Comparison of ENCODE assay signal across 18 mouse cellular contexts in the genomic region with DNA sequence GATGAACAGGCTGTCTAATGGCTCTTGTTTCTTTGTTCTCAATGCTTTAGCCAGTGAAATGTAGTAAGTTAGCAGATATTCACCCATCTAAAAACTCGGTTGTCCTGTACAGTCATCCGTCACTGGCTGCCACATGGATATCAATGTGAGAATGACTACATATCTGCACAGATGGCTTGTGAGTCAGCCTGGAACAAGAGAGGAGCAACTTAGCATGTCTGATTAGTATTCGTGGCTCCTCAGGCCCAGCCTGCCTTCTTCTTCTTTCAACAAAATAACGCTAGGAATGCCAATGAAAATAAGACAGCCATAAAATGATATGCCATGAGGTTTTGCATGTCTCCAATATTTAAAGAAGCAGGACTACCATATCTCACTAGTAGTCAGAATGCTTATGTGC.
DNase-seq lines count a peak whose midpoint lies in the region; TF ChIP-seq lines count a peak whose summit lies in the region.
"Had no signal": no experiment of that assay in that cellular context is flagged by ENCODE, and none has a peak within 500 bp of the region (broad histone marks: within the 10 kb centered on the region; RNA-seq: fewer than 3 reads in every experiment).

No protein-coding gene starts in this region.

- no peaks in the 10 kb centered on the region; the same call in 1 of the 2 replicates for H3K27me3 ChIP-seq in kidney, adult 2 months (replicated peaks; ENCODE audit: control insufficient read depth, insufficient read depth, low read length)
- H3K27me3 ChIP-seq: heart, embryonic 15.5 days; limb, embryonic 12.5 days; midbrain, embryonic 12.5 days; neural tube, embryonic 13.5 days had no signal

- intact Hi-C loops in left cerebral cortex, postnatal 25 days (cut with DNase I) = loop anchor here (1.0 to 5.0 kb wide), 3 partner anchors 42 to 157 kb away; no protein-coding TSS in a partner anchor

- no peak overlapping the region for H3K27ac ChIP-seq in kidney, adult 2 months (ENCODE audit: insufficient read depth, low read depth, low read length)
- H3K27ac ChIP-seq: heart, embryonic 15.5 days; hindbrain, embryonic 10.5 days; limb, embryonic 12.5 days; liver, embryonic 14.5 days; midbrain, embryonic 12.5 days; neural tube, embryonic 13.5 days had no signal

- no peak for TF ChIP-seq CTCF in brain, embryonic 14.5 days (IDR thresholded peaks at IDR 0.05; ENCODE audit: borderline replicate concordance, extremely low read depth, insufficient read depth, insufficient read length)
- TF ChIP-seq CTCF in kidney, adult 2 months (conservative IDR thresholded peaks at IDR 0.05; ENCODE audit: insufficient read depth, insufficient read length, low read depth, low read length) = no peak

- no peaks in the 10 kb centered on the region for H3K36me3 ChIP-seq in kidney, adult 2 months (ENCODE audit: control insufficient read depth, insufficient read depth, low read length)
- H3K36me3 ChIP-seq: G1E; heart, embryonic 15.5 days; hindbrain, embryonic 10.5 days; limb, embryonic 12.5 days; midbrain, embryonic 12.5 days; neural tube, embryonic 13.5 days had no signal

- TF ChIP-seq POLR2A in brain, embryonic 14.5 days (IDR thresholded peaks at IDR 0.05; ENCODE audit: borderline replicate concordance, extremely low read depth, insufficient read depth, insufficient read length, poor library complexity, severe bottlenecking) = no peak
- no peak for TF ChIP-seq POLR2A in kidney, adult 2 months (IDR thresholded peaks at IDR 0.05; ENCODE audit: low read depth, low read length)

- 69% methylated on average over 4 of the region's 4 CpGs for WGBS in kidney, adult 2 months

- DNase-seq in layer of hippocampus, adult 11-12 months (ENCODE audit: low spot score) = peak; percentile 68
- DNase-seq in layer of hippocampus, postnatal 10 days (ENCODE audit: low spot score in 2 of 2) = no peak
- DNase-seq in brain, embryonic 14.5 days (ENCODE audit: low read depth) = peak; percentile 37
- peak; percentile 60 to 82 for DNase-seq in frontal cortex, postnatal 36 days (ENCODE audit: low spot score in 2 of 2)
- peak; percentile 57 to 94 for DNase-seq in left cerebral cortex, postnatal 25 days (ENCODE audit: low spot score in 2 of 2)
- no peak for DNase-seq in cerebellum, adult 9-10 months
- no peak for DNase-seq in kidney, adult 2 months
- DNase-seq: cerebellum, postnatal 10 days; kidney, adult 9 months; kidney, postnatal 36 days; thymus, adult 2 months had no signal

- H3K4me3 ChIP-seq in kidney, adult 2 months (ENCODE audit: insufficient read depth, low read depth, low read length) = no peak overlapping the region
- H3K4me3 ChIP-seq: heart, embryonic 15.5 days; hindbrain, embryonic 10.5 days; limb, embryonic 12.5 days; midbrain, embryonic 12.5 days; neural tube, embryonic 13.5 days had no signal

- H3K4me1 ChIP-seq in kidney, adult 2 months (ENCODE audit: control insufficient read depth, insufficient read depth, low read length) = no peaks in the 10 kb centered on the region
- H3K4me1 ChIP-seq: hindbrain, embryonic 10.5 days; limb, embryonic 12.5 days; midbrain, embryonic 12.5 days; neural tube, embryonic 13.5 days had no signal

Comparison
In these comparisons a context has a peak if more than half of its experiments do, and no peak if none do; other contexts are left out.
1. DNase-seq: peak in layer of hippocampus, adult 11-12 months (single experiment), brain, embryonic 14.5 days (single experiment), frontal cortex, postnatal 36 days (2 of 2) and left cerebral cortex, postnatal 25 days (2 of 2); none in layer of hippocampus, postnatal 10 days (0 of 2), cerebellum, adult 9-10 months (single experiment) and kidney, adult 2 months (single experiment).